Mouse (Mus musculus): ENCODE results near the gene Grin2a. TPM values are rescaled to one million over a fixed set of nuclear protein-coding genes. Genes with fewer than 3 reads are reported as not detected.

The Grin2a gene
- total and polyA plus RNA-seq, 3 experiments: not detected

DNA sequence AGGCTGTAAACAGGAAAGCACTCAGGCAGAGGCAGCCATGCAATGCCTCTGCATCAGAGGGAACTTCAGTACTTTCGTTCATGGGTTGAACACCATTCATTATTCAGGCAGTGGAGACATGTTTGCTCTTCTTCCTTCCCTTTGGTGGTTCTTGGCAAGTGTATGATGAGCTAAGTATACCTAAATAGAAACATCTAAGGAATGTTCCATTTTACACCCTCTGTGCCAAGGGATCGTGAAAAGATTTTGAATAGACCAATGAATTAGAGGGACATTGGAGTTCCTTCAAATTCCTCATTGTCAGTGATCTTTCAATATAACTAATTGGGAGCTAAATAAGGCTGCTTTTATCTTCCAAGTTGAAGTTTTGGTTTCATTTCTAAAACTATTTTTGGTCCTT is 284.0 kb downstream of the Grin2a start:
- H3K4me1 ChIP-seq (ENCODE audit: control insufficient read depth in 1 of 2, insufficient read depth in 2 of 2, low read length in 2 of 2): no peaks in the 10 kb centered on the region
- H3K9me3 ChIP-seq (replicated peaks; ENCODE audit: insufficient read depth, low read length): no peaks in the 10 kb centered on the region
- no peak overlapping the region for H3K4me3 ChIP-seq (ENCODE audit: control insufficient read depth in 1 of 2, insufficient read depth in 1 of 2, low read depth in 2 of 2, low read length in 2 of 2)
- H3K36me3 ChIP-seq (ENCODE audit: control insufficient read depth in 1 of 2, insufficient read depth in 2 of 2, low read length in 2 of 2): no peaks in the 10 kb centered on the region
- H3K27me3 ChIP-seq (ENCODE audit: control insufficient read depth in 1 of 2, insufficient read depth in 2 of 2, low read length in 2 of 2): no peaks in the 10 kb centered on the region
- TF ChIP-seq TCF12 (IDR thresholded peaks at IDR 0.05; ENCODE audit: low read depth, low read length) (no peak), POLR2AphosphoS2 (IDR thresholded peaks at IDR 0.05; ENCODE audit: low read length) (no peak), CHD2 (IDR thresholded peaks at IDR 0.05; ENCODE audit: low read length) (no peak), ZNF384 (IDR thresholded peaks at IDR 0.05; ENCODE audit: low read depth, low read length) (no peak), TAL1 (IDR thresholded peaks at IDR 0.05; ENCODE audit: low read length) (no peak), ZC3H11A (IDR thresholded peaks at IDR 0.05; ENCODE audit: low read depth, low read length) (no peak), E2F4 (IDR thresholded peaks at IDR 0.05; ENCODE audit: borderline replicate concordance, low read depth, low read length) (no peak), TBP (IDR thresholded peaks at IDR 0.05; ENCODE audit: low read depth, low read length) (no peak), JUND (IDR thresholded peaks at IDR 0.05; ENCODE audit: low read depth, low read length) (no peak)
- no peak overlapping the region for H3K27ac ChIP-seq (ENCODE audit: control insufficient read depth, low read depth, low read length)
- no peaks in the 10 kb centered on the region for H3K79me2 ChIP-seq (ENCODE audit: control insufficient read depth, insufficient read depth, low read length, poor library complexity)
- no peak overlapping the region for H3K9ac ChIP-seq (ENCODE audit: control insufficient read depth, low read depth, low read length, poor library complexity, severe bottlenecking)
- no peak for DNase-seq (ENCODE audit: low read depth, low spot score)

DNA sequence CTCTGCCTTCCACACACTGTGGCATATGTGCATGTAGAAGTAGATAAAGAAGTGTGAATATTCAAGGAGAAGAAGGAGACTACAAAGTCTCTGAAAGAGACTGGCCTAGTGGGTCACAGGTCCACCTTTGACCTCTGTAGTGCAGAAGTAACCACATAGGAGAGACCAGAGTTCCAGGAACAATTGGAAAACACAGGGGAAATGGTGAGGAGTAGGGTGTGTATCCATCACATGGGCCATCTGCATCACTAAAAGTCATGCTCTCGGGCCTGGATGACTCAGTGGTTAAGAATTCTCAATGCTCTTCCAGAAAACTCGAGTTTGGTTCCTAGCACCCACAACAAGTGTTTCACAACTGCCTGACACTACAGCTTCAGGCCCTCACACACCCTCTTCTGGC is 285.4 kb downstream of the Grin2a start:
- H3K36me3 ChIP-seq (ENCODE audit: control insufficient read depth in 1 of 2, insufficient read depth in 2 of 2, low read length in 2 of 2): no peaks in the 10 kb centered on the region
- H3K9ac ChIP-seq (ENCODE audit: control insufficient read depth, low read depth, low read length, poor library complexity, severe bottlenecking): no peak overlapping the region
- no peak for DNase-seq (ENCODE audit: low read depth, low spot score)
- H3K9me3 ChIP-seq (replicated peaks; ENCODE audit: insufficient read depth, low read length): no peaks in the 10 kb centered on the region
- H3K27ac ChIP-seq (ENCODE audit: control insufficient read depth, low read depth, low read length): no peak overlapping the region
- no peaks in the 10 kb centered on the region for H3K27me3 ChIP-seq (ENCODE audit: control insufficient read depth in 1 of 2, insufficient read depth in 2 of 2, low read length in 2 of 2)
- TF ChIP-seq MXI1 (IDR thresholded peaks at IDR 0.05; ENCODE audit: low read depth, low read length): no peak
- no peak for TF ChIP-seq HCFC1 (IDR thresholded peaks at IDR 0.05; ENCODE audit: low read depth, low read length)
- no peak for TF ChIP-seq MEF2A (IDR thresholded peaks at IDR 0.05; ENCODE audit: extremely low read depth, insufficient replicate concordance, low read depth, low read length, poor library complexity, severe bottlenecking)
- no peak for TF ChIP-seq UBTF (IDR thresholded peaks at IDR 0.05; ENCODE audit: borderline replicate concordance, insufficient read depth, low read depth, low read length)
- no peak for TF ChIP-seq EP300 (IDR thresholded peaks at IDR 0.05; ENCODE audit: low read depth in 1 of 2, low read length in 2 of 2)
- TF ChIP-seq NRF1 (IDR thresholded peaks at IDR 0.05; ENCODE audit: insufficient read depth, low read depth, low read length, poor library complexity, severe bottlenecking): no peak
- TF ChIP-seq USF2 (IDR thresholded peaks at IDR 0.05; ENCODE audit: borderline replicate concordance in 1 of 2, insufficient read depth in 1 of 2, low read depth in 1 of 2, low read length in 2 of 2): no peak
- TF ChIP-seq MAFK (IDR thresholded peaks at IDR 0.05; ENCODE audit: borderline replicate concordance, low read depth, low read length): no peak
- TF ChIP-seq E2F4 (IDR thresholded peaks at IDR 0.05; ENCODE audit: borderline replicate concordance, low read depth, low read length): no peak
- TF ChIP-seq GABPA (IDR thresholded peaks at IDR 0.05; ENCODE audit: low read depth, low read length): no peak
- TF ChIP-seq SMC3 (IDR thresholded peaks at IDR 0.05; ENCODE audit: low read depth, low read length): no peak
- no peak for TF ChIP-seq POLR2AphosphoS2 (IDR thresholded peaks at IDR 0.05; ENCODE audit: low read length)
- TF ChIP-seq ZMIZ1 (IDR thresholded peaks at IDR 0.05; ENCODE audit: low read depth, low read length): no peak
- H3K4me3 ChIP-seq (ENCODE audit: control insufficient read depth in 1 of 2, insufficient read depth in 1 of 2, low read depth in 2 of 2, low read length in 2 of 2): no peak overlapping the region
- H3K4me1 ChIP-seq (ENCODE audit: control insufficient read depth in 1 of 2, insufficient read depth in 2 of 2, low read length in 2 of 2): no peaks in the 10 kb centered on the region
- no peaks in the 10 kb centered on the region for H3K79me2 ChIP-seq (ENCODE audit: control insufficient read depth, insufficient read depth, low read length, poor library complexity)

Data from MEL (cell line).